Mouse (Mus musculus) ES-Bruce4 (cell line): Measurements from ENCODE around the gene Astn1. TPM values are rescaled to one million over a fixed set of nuclear protein-coding genes. Genes with fewer than 3 reads are reported as not detected.

Experiments used
- H3K27ac ChIP-seq: 2 replicates; pipeline ENCODE4 v1.5.1; 2012; ENCODE audit warnings: low read length, inconsistent platforms; ENCODE audit not compliant: insufficient read depth
- H3K27me3 ChIP-seq: 2 replicates; pipeline ENCODE4 v1.6.1; 2012; ENCODE audit warnings: mild to moderate bottlenecking, low read length, inconsistent platforms; ENCODE audit not compliant: control insufficient read depth, poor library complexity, insufficient read depth, severe bottlenecking
- H3K36me3 ChIP-seq: 2 replicates; pipeline ENCODE4 v1.6.1; 2012; ENCODE audit warnings: inconsistent platforms, mild to moderate bottlenecking, low read length, moderate library complexity; ENCODE audit not compliant: control insufficient read depth, poor library complexity, insufficient read depth, severe bottlenecking
- H3K4me1 ChIP-seq: one replicate; pipeline ENCODE4 v1.8.1; 2011; ENCODE audit warnings: low read length; ENCODE audit not compliant: control insufficient read depth, insufficient read depth
- H3K4me3 ChIP-seq: 2 replicates; pipeline ENCODE4 v1.5.1; 2011; ENCODE audit warnings: low read depth, mild to moderate bottlenecking, low read length
- H3K9ac ChIP-seq: 2 replicates; pipeline ENCODE4 v1.6.1; 2012; ENCODE audit warnings: low read depth, mild to moderate bottlenecking, inconsistent platforms; ENCODE audit not compliant: poor library complexity, severe bottlenecking
- H3K9me3 ChIP-seq: replicated peaks from 2 replicates; pipeline ENCODE4 v1.6.1; 2012; ENCODE audit warnings: mild to moderate bottlenecking, low read length, inconsistent platforms; ENCODE audit not compliant: control insufficient read depth, poor library complexity, insufficient read depth, severe bottlenecking
- CTCF ChIP-seq: IDR thresholded peaks from one replicate; pipeline ENCODE4 v1.8.1; 2011; ENCODE audit warnings: low read depth, low read length
- EP300 ChIP-seq: IDR thresholded peaks from 2 replicates; pipeline ENCODE4 v1.6.1; 2011; ENCODE audit warnings: low read depth, low read length; ENCODE audit not compliant: insufficient read depth
- POLR2A ChIP-seq: IDR thresholded peaks from one replicate; pipeline ENCODE4 v1.8.1; 2011; ENCODE audit warnings: low read length; ENCODE audit not compliant: insufficient read depth
- polyA plus RNA-seq: library from polyadenylated mRNA; stranded (reverse); fragments of >200 nt; gene quantifications from 2 replicates; pipeline ENCODE4 v1.2.4, GENCODE M21; 2011; ENCODE audit warnings: low read depth; ENCODE audit not compliant: missing spikeins, insufficient read depth, insufficient read length

Gene Astn1
- polyA plus RNA-seq, 1 experiment = 0.33 TPM

DNA sequence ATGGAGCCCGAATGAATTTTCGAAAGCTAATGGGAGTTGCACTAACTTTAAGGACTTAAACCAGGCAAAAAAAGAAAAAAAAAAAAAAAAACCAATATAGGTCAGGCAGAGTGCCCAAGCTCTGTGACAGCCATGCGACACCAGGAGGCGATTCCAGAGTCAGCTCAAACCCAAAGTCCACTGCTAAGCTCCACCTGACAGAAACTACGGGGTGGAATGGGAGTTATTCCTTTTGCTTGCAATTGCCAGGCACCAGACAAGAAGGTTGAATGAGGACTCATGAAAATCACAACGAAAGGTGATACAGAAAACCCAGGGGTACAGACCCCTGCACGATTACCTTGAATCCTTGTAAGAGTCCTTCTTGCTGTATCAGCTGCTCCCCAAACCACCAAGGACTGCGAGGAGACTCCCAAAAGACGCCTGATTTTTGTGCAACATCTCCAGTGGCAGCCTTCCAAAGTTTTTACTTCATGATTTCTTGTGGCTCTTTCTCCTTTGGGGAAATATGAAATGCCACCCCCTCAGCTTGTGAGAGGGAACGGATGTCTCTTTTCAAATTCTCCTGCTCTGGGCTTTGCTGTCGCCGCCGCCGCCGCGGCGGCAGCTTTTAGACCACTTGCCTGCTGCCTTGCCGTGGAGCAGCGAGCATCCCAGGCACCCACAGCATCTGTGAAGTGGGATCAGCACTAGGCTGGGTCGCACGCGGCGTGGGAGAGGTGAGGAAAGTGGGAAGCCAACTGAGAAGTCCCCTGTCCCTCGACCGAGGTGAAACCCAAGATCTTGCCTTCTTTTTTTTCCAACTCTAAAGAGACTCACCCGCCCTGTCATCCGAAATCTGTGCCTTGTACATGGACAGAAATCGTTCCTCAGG, 6.7 kb upstream of the Astn1 start:
- Histone ChIP-seq H3K27ac (no peak overlapping the region), H3K36me3 (no peaks in the 10 kb centered on the region), H3K4me3 (peak overlapping the region; percentile 64), H3K9ac (peak overlapping the region; percentile 38; the same call in 1 of the 2 replicates), H3K4me1 (no peaks in the 10 kb centered on the region), H3K9me3 (no peaks in the 10 kb centered on the region), H3K27me3 (no peaks in the 10 kb centered on the region; the same call in none of the 2 replicates)
- TF ChIP-seq CTCF (no peak), EP300 (no peak), POLR2A (no peak)

DNA sequence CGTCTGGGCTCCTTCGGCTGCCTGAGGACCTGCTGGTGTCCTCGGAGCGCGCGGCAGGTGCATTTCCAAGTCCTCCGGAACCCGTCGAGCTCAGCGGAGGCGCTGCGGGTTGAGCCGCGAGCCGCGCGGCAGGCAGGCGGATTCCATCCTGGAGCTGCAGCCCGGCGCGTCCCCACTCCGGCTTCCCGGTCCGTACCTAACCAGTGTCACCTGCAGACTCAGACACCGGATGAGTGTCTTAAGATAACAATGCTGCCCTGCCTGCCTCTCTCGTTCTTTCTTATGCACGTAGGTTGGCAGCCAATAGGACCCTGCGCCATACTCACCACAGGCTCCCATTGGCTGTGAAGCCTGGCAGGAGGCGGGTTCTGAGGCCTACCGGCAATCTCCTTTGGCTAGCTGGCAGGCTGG, 6.0 kb upstream of the Astn1 start, which contains the start of gene Brinp2:
TSS of gene Brinp2 (minus strand) at position 276 of the 411 bp plus-strand sequence.
- peak within 1 kb of the TSS; percentile 38; the same call in 1 of the 2 replicates for H3K9ac ChIP-seq
- no peaks in the 10 kb centered on the region; the same call in none of the 2 replicates for H3K27me3 ChIP-seq
- no peaks in the 10 kb centered on the region for H3K9me3 ChIP-seq
- TF ChIP-seq EP300 = no peak
- TF ChIP-seq CTCF = no peak
- TF ChIP-seq POLR2A = no peak
- no peaks in the 10 kb centered on the region for H3K36me3 ChIP-seq
- no peak within 1 kb of the TSS for H3K27ac ChIP-seq
- H3K4me3 ChIP-seq = peak within 1 kb of the TSS; percentile 64
- H3K4me1 ChIP-seq = no peaks in the 10 kb centered on the region

DNA sequence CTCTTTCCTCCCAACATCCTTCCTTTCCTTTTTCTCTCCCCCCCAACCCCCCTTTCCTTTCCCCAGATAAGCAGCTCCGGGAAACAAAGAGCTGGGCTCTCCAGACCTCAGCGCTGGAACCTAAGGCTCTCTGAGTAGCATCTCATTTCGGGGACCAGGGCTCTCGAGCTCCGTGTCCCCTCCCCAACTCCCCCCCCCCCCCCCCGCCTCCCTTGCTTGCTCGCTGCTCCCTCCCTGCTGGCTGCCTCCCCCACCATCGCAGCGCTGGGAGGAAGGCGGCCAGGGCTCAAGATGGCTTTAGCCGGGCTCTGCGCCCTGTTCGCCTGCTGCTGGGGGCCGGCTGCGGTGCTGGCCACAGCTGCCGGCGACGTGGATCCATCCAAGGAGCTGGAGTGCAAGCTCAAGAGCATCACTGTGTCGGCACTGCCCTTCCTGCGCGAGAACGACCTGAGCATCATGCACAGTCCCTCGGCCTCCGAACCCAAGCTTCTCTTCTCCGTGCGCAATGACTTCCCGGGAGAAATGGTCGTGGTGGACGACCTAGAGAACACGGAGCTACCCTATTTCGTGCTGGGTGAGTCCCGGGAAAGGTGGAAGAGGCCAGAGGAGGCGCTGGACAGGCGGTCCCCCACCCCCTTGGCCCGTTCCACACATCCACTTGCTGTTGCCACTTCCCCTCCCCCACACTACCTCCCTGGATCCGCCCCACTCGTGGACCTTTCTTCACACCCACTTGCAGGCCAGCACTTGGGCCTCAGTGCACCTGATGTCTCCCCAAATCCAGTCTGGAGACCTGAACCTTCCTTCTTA, 424 bp downstream of the Astn1 start:
- Histone ChIP-seq H3K36me3 (no peaks in the 10 kb centered on the region), H3K27me3 (peaks cover 1% of the 10 kb centered on the region; the same call in 1 of the 2 replicates), H3K4me3 (peak overlapping the region; percentile 62), H3K9ac (no peak overlapping the region), H3K9me3 (no peaks in the 10 kb centered on the region), H3K4me1 (no peaks in the 10 kb centered on the region), H3K27ac (no peak overlapping the region)
- TF ChIP-seq CTCF (no peak), EP300 (no peak), POLR2A (no peak)

DNA sequence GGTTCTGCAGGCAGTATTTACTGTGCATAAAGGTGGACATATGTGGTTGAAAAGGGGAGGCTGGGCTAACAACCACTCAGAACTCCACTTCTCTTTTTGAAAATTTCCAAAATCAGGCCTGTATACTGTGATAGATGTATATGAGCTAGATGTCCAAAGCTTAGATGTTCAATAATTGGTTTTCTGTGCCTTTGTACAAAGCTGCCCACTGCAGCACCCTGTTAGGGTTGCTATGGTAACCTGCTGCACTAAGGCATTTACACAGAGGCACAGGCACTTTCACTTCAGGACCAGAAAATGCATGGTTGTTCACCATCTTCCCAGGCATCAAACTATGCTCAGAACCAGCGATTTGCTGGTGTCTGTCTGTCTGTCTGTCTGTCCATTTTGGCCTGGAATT, 2.4 kb downstream of the Astn1 start:
- no peaks in the 10 kb centered on the region for H3K36me3 ChIP-seq
- no peaks in the 10 kb centered on the region for H3K4me1 ChIP-seq
- H3K27ac ChIP-seq = no peak overlapping the region
- H3K9ac ChIP-seq = no peak overlapping the region
- no peak overlapping the region for H3K4me3 ChIP-seq
- H3K9me3 ChIP-seq = no peaks in the 10 kb centered on the region
- TF ChIP-seq POLR2A (no peak), EP300 (no peak), CTCF (no peak)
- H3K27me3 ChIP-seq = peaks cover 1% of the 10 kb centered on the region; the same call in 1 of the 2 replicates

DNA sequence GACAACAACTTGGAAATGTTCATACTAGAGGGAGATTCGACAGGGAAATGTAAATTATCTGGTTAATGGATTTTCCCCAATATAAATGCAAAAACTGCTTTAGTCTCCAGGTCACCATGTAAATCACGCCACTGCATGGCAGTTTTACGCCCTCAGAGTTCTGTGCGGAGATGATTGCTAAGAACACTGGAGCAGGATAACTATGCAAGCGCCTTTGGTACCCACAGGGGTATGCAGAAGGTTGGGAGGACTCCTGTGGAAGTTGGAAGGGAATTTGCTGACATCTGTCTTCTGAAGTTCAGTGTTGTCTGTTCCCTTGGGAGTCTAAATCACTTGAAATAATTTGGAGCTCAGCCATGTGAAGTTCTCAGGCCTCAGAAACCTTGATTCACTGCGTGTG, 20.2 kb downstream of the Astn1 start:
- Histone ChIP-seq H3K9ac (no peak overlapping the region), H3K36me3 (no peaks in the 10 kb centered on the region), H3K9me3 (no peaks in the 10 kb centered on the region), H3K27ac (no peak overlapping the region), H3K4me1 (no peaks in the 10 kb centered on the region), H3K27me3 (0 out of 2 replicates have a peak, but pooled peaks cover 2% of the 10 kb centered on the region), H3K4me3 (no peak overlapping the region)
- no peak for TF ChIP-seq POLR2A
- no peak for TF ChIP-seq CTCF
- no peak for TF ChIP-seq EP300
